Mouse (Mus musculus): Measurements from ENCODE around the gene Glb1.
A peak's percentile ranks its signal among the peaks of the same experiment; 100 is the strongest.

Glb1 gene

GRCm38 (mm10) chr9:114394677-114395076 is 6.2 kb upstream of the Glb1 start:
- DNase-seq (ENCODE audit: low read depth, low spot score): no peak

GRCm38 (mm10) chr9:114395258-114395657 is 5.6 kb upstream of the Glb1 start:
- no peak for DNase-seq (ENCODE audit: low read depth, low spot score)

- no peak for DNase-seq (ENCODE audit: low read depth, low spot score)
Measured at GRCm38 (mm10) chr9:114399680-114400079, 1.2 kb upstream of the Glb1 start.

GRCm38 (mm10) chr9:114400588-114400948 is 308 bp upstream of the Glb1 start:
- DNase-seq (ENCODE audit: low read depth, low spot score): no peak

- DNase-seq (ENCODE audit: low read depth, low spot score): peak; percentile 71
Measured at GRCm38 (mm10) chr9:114401685-114402080, 807 bp downstream of the Glb1 start.

- no peak for DNase-seq (ENCODE audit: low read depth, low spot score)
Measured at GRCm38 (mm10) chr9:114407676-114408075, 6.8 kb downstream of the Glb1 start.

- DNase-seq (ENCODE audit: low read depth, low spot score): no peak
Measured at GRCm38 (mm10) chr9:114410313-114410862, 9.5 kb downstream of the Glb1 start.

GRCm38 (mm10) chr9:114411295-114411694 is 10.4 kb downstream of the Glb1 start:
- no peak for DNase-seq (ENCODE audit: low read depth, low spot score)

- DNase-seq (ENCODE audit: low read depth, low spot score): no peak
Measured at GRCm38 (mm10) chr9:114412406-114412805, 11.5 kb downstream of the Glb1 start.

GRCm38 (mm10) chr9:114413866-114414265 is 13.0 kb downstream of the Glb1 start:
- no peak for DNase-seq (ENCODE audit: low read depth, low spot score)

GRCm38 (mm10) chr9:114415701-114416100 is 14.8 kb downstream of the Glb1 start:
- peak; percentile 66 for DNase-seq (ENCODE audit: low read depth, low spot score)

- DNase-seq (ENCODE audit: low read depth, low spot score): no peak
Measured at GRCm38 (mm10) chr9:114416646-114417517, 16.0 kb downstream of the Glb1 start.

GRCm38 (mm10) chr9:114418187-114418586 is 17.3 kb downstream of the Glb1 start:
- peak; percentile 70 for DNase-seq (ENCODE audit: low read depth, low spot score)

GRCm38 (mm10) chr9:114420443-114420842 is 19.6 kb downstream of the Glb1 start:
- no peak for DNase-seq (ENCODE audit: low read depth, low spot score)

GRCm38 (mm10) chr9:114421045-114421444 is 20.2 kb downstream of the Glb1 start:
- no peak for DNase-seq (ENCODE audit: low read depth, low spot score)

- no peak for DNase-seq (ENCODE audit: low read depth, low spot score)
Measured at GRCm38 (mm10) chr9:114421797-114422196, 20.9 kb downstream of the Glb1 start.

GRCm38 (mm10) chr9:114425576-114425975 is 24.7 kb downstream of the Glb1 start:
- DNase-seq (ENCODE audit: low read depth, low spot score): no peak

GRCm38 (mm10) chr9:114426201-114426600 is 25.3 kb downstream of the Glb1 start:
- DNase-seq (ENCODE audit: low read depth, low spot score): no peak

- no peak for DNase-seq (ENCODE audit: low read depth, low spot score)
Measured at GRCm38 (mm10) chr9:114427425-114427824, 26.5 kb downstream of the Glb1 start.

- no peak for DNase-seq (ENCODE audit: low read depth, low spot score)
Measured at GRCm38 (mm10) chr9:114428103-114428834, 27.4 kb downstream of the Glb1 start.

GRCm38 (mm10) chr9:114435668-114436067 is 34.8 kb downstream of the Glb1 start:
- no peak for DNase-seq (ENCODE audit: low read depth, low spot score)

GRCm38 (mm10) chr9:114440548-114440947 is 39.7 kb downstream of the Glb1 start:
- no peak for DNase-seq (ENCODE audit: low read depth, low spot score)

GRCm38 (mm10) chr9:114442225-114442624 is 41.3 kb downstream of the Glb1 start:
- no peak for DNase-seq (ENCODE audit: low read depth, low spot score)

All from 3T3-L1 (cell line).